Mouse (Mus musculus): ENCODE measurements at regions not wholly inside any gene's neighbourhood (a gene's known extent, or its start where the extent isn't known, plus 50 kb on each side); places are given as distances from the start of the nearest gene placed in this dataset.

DNA sequence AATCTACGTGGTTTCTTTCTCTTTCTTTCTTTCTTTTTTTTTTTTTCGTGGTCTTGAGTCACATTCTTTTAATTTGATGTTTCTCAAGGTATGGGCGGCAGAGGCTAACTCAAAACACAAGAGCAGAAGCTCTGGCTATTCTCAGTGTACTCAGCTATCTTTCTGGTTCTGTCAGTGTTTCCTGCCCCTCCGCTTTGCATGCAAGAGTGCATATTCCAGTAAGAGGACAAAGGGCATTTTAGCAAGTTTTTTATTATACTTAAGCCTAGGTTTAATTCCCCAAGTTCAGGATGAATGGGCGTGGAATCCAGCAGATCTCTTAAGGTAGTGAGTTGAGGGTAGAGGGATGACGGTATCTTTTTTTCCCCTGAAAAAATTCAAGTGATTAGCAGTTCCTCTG lies 81.1 kb upstream of the Fam241a start:
- no peak for TF ChIP-seq CTCF (IDR thresholded peaks at IDR 0.05; ENCODE audit: borderline replicate concordance, insufficient read depth, low read depth, low read length)
- TF ChIP-seq POLR2A (IDR thresholded peaks at IDR 0.05; ENCODE audit: borderline replicate concordance, insufficient read depth, low read length): no peak
